Mouse (Mus musculus): Measurements from ENCODE around the gene 4933415A04Rik.

4933415A04Rik gene

DNA sequence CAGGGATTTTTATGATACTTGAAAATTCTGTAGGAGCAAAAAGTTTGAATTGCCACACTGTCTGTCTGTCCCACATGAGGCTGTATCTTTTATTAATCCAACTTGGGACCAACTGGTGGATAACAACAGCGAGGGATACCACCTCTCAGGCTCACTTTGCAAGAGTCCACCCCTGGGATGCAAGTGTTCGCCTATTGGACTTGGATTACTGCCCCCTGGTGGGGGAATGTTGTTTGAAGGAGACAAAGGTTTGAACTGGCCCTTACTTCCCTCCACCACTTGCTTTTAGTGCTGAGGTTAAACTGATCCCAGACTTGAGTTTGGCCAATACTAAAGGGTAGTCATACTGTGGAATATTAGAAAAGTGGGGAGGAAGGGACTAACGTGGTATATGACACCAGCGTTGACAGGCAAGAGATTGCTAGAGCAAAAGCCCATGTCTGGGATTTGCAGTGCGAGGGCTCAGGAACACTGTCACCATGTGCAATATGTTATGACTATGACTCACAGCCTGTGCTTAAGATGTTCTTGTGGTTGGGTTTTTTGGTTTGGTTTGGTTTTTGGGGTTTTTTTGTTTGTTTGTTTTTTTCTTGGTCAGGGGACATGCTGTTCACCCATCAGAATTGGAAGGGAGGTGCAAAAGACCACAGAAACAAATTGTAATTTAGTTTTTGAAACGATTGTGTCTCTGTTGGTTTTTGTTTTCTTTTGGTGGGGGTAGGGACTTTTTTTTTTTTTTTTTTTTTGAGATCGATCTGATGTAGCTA lies at the start of gene 4933415A04Rik:
Gene 4933415A04Rik (plus strand): TSS at position 717 of the 767 bp plus-strand sequence.
- peak; percentile 71 for ATAC-seq (ENCODE audit: low TSS enrichment)

DNA sequence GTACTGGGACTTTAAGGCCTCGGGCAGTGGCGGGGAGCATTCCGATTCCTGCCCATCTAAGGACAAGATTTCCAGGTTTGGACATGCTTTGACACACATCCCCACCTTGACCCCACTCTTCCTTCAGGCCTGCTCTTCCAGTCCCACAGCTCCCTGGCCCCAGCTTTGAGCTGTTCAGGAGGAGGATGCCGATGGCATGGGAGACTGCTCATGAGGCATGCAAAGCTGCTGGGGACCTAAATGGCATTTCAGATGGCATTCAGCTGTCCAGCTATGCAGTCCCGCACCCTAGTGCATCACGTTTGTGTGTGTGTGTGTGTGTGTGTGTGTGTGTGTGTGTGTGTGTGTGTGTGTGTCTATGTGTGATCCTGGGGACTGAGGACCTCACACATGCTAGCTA lies 49.8 kb upstream of the 4933415A04Rik start:
- no peak for ATAC-seq (ENCODE audit: low TSS enrichment)

DNA sequence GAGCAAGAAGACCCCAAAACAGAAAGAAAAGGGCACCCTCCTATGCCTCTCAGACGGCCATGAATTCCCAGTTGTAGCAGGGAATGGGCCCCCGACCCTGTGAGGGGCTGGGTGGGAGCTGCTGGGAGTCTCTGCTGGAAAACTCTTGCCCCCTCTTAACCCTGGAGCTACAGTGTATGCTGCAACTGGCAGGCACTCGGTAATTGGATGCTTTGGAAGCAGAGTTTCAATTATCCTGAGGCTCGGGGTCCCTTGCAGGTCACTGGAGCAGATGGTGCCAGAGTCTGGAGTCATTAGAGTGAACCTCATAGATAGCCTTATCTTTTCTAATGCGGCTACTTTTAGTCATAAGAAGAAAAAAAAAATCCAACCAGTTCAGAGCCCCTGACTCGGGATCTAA lies 47.0 kb upstream of the 4933415A04Rik start:
- ATAC-seq (ENCODE audit: low TSS enrichment) = no peak

DNA sequence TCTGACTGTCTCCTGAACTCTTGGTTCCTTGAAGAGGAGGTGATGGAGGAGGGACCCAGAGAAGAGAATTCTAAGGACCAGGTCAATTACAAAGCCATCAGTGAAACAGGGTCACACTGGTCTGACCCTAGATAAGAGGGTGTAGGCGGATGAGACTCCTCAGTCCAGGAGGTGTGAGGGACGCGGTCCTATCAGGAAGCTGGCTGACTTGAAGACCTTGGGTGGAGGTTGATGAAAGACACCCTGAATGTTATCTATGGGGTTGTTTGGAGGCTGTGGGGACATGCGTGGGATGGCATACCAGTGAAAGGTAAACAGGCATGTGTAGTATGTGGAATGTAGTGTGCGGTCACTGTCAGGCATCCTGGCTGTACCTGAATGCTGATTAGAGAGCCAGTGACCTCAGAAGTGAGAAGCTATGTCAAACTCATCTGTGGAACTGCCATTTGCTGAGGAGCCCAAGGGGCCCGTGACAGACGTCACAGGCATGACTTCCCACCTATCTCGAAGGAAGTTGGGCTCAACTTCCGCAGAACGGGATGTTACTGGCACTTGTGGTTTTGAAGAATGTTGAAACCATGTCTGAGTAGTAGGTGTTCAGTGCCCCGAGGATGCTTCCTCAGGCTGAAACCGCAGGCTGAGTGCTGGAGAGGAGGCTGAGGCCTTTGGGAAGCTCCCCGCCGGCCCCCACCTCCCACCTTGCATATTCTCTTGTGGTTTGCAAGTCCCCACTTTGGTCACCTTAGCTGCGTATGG lies 43.0 kb upstream of the 4933415A04Rik start:
- no peak for ATAC-seq (ENCODE audit: low TSS enrichment)

DNA sequence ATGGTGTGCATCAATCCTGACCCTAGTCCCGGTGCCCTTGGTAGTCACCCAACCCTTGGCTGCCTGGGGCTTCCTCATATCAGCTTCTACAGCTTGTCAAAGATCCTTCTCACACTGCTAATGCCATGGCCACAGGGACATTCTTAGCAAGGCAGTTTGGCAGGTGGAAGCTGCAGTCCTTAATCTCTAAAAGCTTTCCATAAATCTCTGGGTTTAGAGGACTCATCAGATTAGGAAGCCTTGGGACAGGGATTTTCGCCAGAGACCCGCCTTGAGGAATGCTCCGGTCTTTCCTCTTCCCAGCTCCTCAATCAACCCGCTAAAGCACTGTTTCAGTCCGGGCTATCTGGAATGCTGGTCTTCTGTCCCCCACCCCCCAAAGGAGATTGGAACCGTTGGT lies 42.0 kb upstream of the 4933415A04Rik start:
- no peak for ATAC-seq (ENCODE audit: low TSS enrichment)

DNA sequence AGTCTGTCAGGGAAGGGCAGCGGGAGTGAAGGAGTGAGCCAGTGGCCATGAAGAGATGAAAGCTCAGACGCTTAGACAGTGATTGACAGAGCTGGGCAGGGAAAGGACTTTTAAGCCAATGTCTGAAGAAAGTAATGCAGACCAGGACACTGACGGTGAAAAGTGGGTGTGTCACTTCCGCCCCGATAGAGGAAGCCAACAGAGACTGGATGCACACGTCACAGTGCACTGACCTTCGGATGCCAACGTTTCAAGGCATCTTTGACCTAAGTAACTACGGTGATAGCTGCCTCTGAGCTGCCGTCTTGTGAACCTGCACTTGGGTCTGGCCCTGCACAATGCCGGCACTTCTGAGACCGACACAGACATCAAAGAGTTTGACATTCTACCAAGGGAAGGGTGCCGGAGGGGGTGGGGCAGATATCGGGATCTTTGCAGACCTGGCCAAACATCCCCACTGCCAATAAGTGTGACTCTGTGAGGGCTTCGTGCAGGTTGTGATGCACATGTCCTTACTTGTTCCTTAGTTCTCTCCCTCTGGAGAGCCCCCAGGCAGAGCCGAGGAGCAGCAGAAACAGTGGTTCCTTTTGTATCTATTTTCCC lies 40.9 kb upstream of the 4933415A04Rik start:
- no peak for ATAC-seq (ENCODE audit: low TSS enrichment)

DNA sequence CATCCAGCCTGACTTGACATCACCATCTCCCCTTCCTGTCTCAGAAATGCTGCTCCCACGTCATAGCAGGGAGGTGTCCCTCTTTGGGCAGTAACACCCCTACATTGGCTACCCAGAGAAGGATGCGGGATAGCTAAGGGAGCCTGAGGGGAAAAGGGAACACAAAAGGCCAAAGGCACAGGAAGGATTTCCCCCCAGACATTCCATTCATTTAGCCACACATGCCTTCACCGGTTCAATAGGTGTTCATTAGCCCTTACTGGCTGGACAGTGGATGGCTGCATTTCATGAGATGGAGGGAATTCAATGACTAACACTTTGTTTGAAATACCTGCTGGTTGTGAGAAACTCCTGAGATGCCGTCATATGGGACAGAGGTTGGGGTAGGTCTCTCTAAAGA lies 40.2 kb upstream of the 4933415A04Rik start:
- no peak for ATAC-seq (ENCODE audit: low TSS enrichment)

DNA sequence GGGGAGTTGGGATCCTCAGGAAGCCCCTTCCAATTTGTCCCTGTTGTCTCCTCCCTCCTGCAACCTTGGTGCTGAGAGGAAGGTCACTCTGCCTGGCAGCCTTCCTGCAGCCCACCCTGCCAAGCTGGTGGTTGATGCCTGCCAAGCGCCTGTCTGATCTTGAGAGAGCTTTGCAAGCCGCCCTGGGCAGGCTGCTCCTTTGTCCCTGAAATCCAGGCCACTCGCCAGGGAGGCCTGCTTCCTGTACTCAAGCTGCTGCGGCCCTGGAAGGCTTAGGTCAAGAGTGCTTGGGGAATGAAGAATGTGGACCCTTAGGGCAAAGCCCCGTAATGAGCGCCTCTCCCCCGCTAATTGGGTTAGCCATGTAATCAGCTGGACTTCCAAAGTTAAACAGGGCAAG lies 38.7 kb upstream of the 4933415A04Rik start:
- peak; percentile 66 for ATAC-seq (ENCODE audit: low TSS enrichment)

DNA sequence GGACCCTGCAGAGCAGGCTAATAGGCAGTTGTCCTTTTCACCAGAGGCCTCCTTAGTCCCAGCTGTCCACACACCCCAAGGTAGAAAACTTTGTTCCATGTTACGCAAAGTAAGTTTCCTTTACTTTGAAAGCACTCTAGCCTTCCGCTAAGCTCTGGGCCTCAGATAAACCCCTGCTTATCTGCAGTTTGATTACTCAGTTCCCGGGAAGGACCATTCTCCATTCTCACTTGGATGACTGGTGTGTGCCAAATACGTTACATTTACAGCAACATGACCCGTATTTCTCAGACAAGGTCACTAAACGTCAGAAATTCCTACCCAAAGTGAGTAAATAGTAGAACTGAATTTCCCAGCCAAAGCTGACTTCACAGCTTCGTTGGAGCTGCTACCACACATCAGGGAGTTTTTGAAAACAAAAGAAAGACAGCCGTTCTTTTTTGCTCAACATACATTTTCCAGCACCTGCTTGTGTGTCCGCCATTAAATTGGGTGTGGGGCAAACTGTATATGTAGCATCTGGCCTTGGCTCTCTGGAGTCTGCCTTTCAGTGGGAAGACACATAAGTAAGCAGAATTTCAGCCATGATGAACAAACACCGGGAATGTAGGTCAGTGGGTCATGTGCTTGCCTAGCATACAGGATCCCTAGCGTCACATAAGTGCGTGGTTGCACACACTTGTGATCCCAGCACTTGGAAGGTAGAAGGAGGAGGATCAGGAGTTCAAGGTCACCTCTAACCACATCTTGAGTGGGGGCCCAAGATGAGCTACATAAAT lies 38.0 kb upstream of the 4933415A04Rik start:
- ATAC-seq (ENCODE audit: low TSS enrichment) = no peak

DNA sequence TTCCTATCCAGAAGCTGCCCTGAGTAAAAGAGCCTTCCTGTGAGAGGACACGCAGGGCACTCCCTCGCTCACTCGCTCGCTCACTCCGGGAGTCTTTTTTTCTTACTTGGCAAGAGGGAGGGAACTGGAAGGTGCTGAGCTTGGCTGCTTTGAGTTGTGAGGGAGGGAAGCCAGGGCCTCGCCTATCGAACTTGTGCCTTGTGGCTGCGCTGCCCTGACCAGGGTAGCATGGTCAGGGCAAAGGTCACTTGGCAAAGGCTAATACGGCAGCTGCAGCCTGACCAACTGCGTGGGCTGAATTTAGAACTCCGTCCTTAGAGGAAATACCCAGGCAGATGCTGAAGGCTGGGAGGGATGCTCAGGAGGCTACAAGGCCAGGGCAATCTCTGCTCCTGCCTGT lies 37.1 kb upstream of the 4933415A04Rik start:
- ATAC-seq (ENCODE audit: low TSS enrichment) = peak; percentile 62

DNA sequence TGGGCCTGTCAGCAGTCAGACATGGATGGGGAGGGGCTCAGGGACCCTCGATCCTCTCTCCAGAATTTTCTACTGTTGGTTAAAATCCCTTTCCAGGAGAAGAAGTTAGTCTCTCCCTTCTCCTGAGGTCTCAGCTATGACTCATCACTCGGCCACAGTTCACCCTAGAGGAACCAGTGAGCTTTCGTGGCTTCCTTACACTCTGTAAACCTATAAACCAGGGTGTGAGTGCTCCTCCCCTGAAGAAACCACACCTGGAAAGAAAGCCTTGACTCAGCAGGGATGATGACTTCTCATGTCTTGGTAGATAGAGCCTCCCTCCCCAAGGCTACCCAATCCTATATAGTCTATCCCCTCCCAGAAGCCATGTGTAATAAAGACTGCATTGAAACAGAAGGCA lies 35.1 kb upstream of the 4933415A04Rik start:
- ATAC-seq (ENCODE audit: low TSS enrichment) = no peak

DNA sequence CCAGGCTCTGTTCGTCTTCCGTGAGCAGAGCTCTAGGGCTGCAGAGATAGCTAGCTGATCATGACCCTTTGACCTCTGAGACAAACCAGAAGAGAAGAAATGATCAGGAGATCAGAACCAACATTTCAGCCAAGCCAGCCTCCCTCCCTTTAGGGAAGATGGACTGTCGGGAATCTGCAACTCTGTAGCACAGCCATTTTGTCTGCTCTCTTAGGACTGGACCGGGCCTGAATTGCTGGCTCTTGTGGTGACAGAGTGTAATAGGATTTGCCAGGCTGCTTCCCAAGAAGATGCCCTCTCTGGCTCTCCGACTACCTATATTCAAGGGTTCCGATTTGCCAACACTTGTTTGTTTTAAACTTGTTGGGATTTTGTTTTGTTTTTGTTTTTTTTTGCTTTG lies 34.2 kb upstream of the 4933415A04Rik start:
- ATAC-seq (ENCODE audit: low TSS enrichment) = no peak

DNA sequence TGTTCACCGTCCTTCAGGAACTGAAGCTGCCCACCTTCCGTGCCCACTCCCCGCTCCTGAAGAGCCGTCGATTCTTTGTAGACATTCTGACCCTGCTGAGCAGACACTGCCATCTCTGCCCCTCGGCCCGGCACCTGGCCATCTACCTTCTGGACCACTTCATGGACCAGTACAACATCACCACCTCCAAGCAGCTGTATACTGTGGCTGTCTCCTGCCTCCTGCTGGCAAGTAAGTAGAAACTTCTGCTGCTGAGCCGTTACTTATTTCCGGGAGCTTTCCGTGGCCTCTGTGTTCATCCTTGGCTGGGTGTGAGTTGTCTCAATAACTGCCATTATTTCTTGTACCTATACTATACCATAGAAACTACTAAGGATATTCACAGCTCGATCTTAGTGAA lies 30.3 kb upstream of the 4933415A04Rik start:
- ATAC-seq (ENCODE audit: low TSS enrichment) = no peak

DNA sequence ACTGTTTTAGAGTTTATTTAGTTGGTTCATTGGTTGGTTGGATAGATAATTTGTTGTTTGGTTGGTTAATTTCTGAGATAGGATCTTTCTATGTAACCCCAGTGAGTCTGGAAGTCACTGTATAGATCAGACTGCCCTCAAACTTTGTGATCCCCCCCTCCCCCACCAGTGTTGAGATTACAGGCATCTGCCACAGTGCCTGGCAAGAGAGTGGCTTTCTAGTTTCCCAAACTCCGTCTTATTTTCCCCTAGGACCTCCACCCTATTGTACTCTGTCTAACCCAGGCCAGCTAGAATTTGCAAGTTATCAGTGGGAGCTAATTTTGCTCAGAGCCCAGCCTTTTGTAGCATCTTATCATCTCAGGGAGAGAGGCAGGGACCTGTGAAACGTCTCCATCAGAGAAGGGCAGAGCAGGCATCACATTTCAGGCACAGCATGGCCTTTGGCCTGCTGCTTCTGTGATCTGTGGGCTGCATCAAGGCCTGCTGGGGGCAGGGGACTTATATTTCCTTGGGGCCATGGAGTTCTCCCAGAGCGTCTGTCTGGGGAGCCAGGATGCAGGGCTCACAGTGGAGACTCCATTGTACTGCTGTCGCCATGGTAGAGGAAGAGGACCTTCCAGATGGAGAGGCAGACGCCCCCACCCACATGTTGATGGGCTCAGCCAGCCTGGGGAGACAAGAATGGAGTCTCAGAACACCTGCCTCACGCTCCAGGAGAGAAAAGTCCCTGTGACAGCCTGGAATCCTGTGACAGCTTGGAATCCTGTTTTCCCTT lies 27.1 kb upstream of the 4933415A04Rik start:
- ATAC-seq (ENCODE audit: low TSS enrichment) = peak; percentile 90

DNA sequence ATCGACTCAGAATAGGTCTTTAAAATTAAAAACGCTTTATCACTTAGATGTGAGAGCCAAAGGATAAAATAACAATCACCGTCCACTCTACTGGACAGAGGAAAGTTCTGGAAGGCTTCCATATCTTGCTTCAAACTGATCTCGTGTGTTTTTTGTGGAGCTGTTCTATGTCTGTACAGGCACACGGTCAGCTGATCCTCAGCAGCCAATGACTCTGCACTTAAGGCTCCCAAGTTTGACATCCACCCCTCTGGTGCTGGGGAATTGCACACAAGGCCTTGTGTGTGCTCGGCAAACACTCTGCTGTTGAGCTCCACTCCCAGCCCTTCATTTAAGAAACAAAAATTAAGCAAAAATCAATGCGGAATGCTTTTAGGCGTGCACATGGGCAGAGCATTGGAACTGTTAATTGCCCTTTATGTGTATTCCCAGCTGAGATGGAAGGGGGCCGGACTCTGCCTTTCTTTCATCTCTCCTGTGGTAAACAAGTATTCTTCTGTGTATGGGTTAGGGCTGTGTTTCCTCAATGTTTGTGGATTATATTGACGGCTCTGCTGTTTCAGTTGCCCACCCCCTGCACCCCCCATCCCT lies 23.1 kb upstream of the 4933415A04Rik start:
- ATAC-seq (ENCODE audit: low TSS enrichment) = no peak

DNA sequence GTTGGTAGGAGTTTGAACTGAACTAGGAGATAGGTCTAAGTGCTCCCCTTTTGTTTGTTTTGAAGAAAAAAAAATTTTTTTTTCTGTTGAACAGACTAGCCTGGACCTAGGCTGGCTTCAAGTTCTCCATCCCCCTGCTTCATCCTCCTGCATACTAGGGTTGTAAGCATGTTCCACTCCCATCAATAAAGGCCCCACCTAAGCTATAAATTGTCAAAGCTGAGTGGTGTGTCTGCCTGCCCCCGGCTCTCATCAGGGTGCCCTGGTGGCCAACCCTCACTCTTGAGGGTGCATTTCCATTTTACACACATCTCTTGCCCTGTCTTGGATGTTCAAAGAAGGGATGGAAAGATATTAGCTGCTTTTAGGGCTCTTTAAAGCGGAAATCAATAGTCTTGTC lies 21.4 kb upstream of the 4933415A04Rik start:
- no peak for ATAC-seq (ENCODE audit: low TSS enrichment)

DNA sequence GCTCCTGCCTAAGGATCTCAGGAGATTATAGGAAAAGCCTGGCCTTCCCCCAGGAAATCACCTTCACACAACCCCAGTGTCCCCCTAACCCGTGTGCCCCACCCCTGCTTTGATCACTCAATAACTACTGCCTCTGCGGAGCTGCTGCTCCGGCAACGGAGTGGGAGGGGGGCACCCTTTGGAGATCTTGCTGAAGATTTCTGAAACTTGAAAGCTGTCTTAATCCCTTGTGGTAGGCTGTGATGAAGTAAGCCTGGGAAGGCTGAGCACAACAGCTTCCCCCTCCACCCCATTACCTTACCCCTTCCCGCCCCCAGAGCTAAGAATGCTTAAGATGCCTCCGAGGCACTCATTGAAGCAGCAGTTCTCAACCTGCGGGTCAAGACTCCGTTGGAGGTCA lies 21.0 kb upstream of the 4933415A04Rik start:
- ATAC-seq (ENCODE audit: low TSS enrichment) = no peak

DNA sequence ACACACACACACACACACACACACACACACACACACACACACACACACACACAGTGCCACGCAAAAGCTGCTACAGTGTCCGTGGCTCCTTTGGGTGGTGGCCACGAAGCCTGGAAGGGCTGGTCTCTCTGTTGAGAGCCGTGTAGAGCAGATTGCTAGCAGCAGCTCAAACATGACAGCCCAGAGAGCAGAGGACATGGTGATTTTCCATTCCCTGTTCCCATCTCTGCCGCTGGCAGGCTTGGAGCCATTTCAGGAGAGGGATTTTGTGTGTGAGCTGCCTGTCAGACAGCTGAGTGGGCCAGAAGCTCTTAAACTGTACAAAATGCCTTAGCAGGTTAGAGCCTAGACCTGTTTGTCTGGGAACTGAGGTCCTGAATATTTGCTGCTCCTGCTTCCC lies 20.1 kb upstream of the 4933415A04Rik start:
- peak; percentile 89 for ATAC-seq (ENCODE audit: low TSS enrichment)

DNA sequence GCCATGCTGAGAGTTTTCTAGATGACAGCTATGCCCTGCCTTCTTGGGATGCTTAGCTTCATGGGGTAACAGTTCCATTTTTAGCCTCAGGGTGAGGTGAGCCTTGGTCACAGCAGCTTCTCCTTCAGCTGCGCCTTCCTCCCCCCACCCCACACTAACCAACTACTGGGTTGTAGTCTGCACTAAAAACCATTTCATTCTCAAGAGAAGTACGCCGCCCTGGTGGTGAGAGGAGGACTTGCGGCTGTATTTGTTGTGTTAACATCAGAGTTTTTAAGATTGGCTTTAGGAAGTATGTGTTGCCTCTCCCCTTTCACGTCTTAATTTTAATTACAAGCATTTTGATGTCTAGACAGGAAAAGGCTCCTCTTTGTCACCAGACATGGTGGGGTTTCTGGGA lies 18.6 kb upstream of the 4933415A04Rik start:
- no peak for ATAC-seq (ENCODE audit: low TSS enrichment)

DNA sequence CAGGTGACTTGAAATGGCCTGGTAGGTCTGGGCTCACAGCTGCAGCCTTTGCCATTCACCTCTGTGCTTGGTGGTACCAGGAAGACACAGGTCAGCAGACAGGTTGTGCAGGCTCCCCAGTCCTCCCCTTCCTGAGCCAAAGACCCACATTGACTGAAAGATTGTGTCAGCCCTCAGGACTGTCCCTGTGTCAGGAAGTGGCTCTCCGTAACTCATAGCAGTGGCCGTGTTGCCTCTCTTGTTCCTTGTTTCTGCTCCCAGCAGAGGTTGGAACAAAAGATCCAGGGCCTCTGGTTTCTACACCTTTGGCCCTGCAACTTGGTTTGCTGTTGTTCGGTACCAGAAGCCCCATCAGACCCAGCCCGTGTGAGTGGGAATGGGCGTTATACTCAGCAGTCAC lies 17.7 kb upstream of the 4933415A04Rik start:
- ATAC-seq (ENCODE audit: low TSS enrichment) = no peak

DNA sequence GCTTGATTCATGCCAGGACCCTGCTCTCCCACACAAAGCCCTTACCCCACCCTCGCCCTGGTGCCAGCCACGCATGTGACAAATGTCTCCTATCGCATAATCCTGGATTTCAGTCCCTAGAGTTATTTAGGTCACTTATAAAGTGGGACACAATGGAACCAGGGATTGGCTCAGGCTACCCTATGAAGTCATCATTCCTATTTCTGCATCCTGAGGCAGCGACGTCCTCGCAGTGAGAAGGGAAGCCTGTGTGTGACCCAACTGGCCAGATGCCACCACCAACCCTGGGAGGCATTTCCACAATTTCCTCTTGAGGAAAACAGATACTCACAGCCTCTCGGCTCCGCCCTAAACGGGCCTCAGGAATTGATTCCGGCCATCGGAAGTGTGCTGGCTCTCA lies 17.2 kb upstream of the 4933415A04Rik start:
- ATAC-seq (ENCODE audit: low TSS enrichment) = peak; percentile 58
